Mouse (Mus musculus): ENCODE results near the gene Pacsin1. TPM values are rescaled to one million over a fixed set of nuclear protein-coding genes. Genes with fewer than 3 reads are reported as not detected.
A peak's percentile ranks its signal among the peaks of the same experiment; 100 is the strongest.

The Pacsin1 gene
- polyA plus RNA-seq, 1 experiment from 2014 or later, result 4.7 TPM

DNA sequence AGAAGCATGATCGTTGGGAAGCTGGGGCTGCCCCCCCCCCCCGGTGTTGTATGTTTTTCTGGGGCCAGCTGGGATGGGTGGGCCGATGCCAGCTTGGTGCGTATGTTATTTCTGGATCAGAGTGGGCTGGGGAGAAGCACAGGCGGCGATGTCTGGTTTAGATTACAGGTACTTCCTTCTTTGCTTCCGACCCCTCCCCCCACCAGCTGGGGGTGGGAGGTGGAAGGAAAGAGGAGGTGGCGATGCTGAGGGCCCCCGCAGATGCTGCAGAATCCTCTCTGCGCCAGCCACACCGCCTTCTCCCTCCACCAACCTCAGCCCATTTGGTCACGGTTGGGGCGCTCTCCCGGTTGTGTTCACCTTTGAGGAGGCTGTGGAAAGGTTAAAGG, 696 bp downstream of the Pacsin1 start:
- Histone ChIP-seq H3K27me3 (ENCODE audit: control insufficient read depth, insufficient read depth, low read length) (peaks cover 21% of the 10 kb centered on the region), H3K36me3 (ENCODE audit: control insufficient read depth, insufficient read depth, low read length) (no peaks in the 10 kb centered on the region), H3K9me3 (ENCODE audit: control insufficient read depth, low read length) (no peaks in the 10 kb centered on the region), H3K9ac (ENCODE audit: low read length) (peak overlapping the region; percentile 60; the same call in 1 of the 2 replicates), H3K27ac (ENCODE audit: low read depth, low read length) (no peak overlapping the region), H3K4me2 (ENCODE audit: low read depth, low read length, severe bottlenecking) (peak overlapping the region; percentile 92), H3K4me3 (ENCODE audit: low read depth, low read length) (peak overlapping the region; percentile 45), H3K4me1 (replicated peaks; ENCODE audit: control insufficient read depth, insufficient read depth, low read length) (peaks cover 6% of the 10 kb centered on the region)
- ATAC-seq (replicated peaks; ENCODE audit: low FRiP score), result no peak
- 2% methylated on average over 14 of the region's 14 CpGs for WGBS
- DNase-seq (ENCODE audit: low spot score), result no peak

DNA sequence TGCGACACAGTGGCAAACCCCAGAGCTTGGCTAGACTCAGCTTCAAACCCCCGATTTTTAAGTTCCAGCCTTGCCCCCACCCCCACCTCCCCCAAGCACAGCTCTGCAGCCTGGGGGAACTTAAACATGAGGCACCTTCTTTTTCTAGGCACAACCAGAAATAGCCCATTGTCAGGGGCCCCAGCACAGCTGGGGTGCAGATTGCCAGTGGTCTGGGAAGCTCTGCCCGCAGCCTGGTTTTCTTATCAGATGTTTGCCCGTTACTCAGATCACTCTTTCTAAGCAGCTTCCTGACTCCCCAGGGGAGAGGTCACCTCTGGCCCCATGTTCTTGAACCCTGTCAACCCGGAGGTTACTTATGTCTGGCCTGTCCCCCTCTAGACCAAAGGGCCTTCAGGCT, 1.1 kb downstream of the Pacsin1 start:
- Histone ChIP-seq H3K36me3 (ENCODE audit: control insufficient read depth, insufficient read depth, low read length) (no peaks in the 10 kb centered on the region), H3K9me3 (ENCODE audit: control insufficient read depth, low read length) (no peaks in the 10 kb centered on the region), H3K4me1 (replicated peaks; ENCODE audit: control insufficient read depth, insufficient read depth, low read length) (peaks cover 6% of the 10 kb centered on the region), H3K27me3 (ENCODE audit: control insufficient read depth, insufficient read depth, low read length) (peaks cover 21% of the 10 kb centered on the region), H3K4me2 (ENCODE audit: low read depth, low read length, severe bottlenecking) (peak overlapping the region; percentile 92; the same call in 1 of the 2 replicates), H3K4me3 (ENCODE audit: low read depth, low read length) (no peak overlapping the region), H3K27ac (ENCODE audit: low read depth, low read length) (no peak overlapping the region), H3K9ac (ENCODE audit: low read length) (no peak overlapping the region)
- no peak for ATAC-seq (replicated peaks; ENCODE audit: low FRiP score)
- no peak for DNase-seq (ENCODE audit: low spot score)
- 26% methylated on average over 5 of the region's 5 CpGs for WGBS

DNA sequence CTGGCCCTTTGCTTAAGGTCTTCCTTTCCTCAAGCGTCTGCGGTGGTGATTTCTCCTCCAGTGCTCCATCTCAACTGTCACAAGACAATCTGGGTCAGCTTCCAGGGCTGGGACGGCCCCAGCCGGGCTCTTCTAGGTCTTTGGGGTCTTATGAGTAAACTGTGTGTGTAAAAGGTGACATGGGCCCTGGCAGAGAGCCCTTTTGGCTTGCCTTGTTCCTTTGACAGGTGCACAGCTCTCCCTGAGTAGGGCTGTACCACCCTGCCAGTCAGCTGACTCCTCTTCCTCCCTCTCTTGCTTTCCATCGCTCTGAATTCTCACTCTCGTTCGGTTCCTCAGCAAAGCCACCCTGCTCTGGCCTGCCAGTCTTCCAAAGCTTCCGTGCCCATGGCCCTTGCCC, 1.8 kb downstream of the Pacsin1 start:
- WGBS, result 80% methylated on average over 8 of the region's 8 CpGs
- ATAC-seq (replicated peaks; ENCODE audit: low FRiP score), result no peak
- no peak for DNase-seq (ENCODE audit: low spot score)

DNA sequence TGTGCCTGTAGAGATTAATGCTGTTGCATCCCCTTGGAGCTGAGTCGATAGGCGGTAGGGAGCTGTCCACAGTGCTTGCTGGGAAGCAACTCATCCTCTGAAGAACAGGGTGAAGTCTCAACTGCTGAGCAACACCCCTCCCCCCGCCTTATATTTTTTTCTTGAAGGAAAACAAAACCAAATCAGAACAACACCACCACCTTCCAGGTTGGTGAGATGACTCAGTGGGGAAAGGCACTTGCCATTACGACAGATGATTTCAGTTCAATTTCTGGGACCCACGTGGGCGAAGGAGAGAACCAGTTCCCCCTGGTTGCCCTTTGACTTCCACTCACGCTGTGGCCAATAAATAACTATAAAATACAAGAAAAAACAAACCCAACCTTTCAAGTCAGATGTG, 3.5 kb downstream of the Pacsin1 start:
- H3K4me3 ChIP-seq (ENCODE audit: low read depth, low read length), result no peak overlapping the region
- no peak for ATAC-seq (replicated peaks; ENCODE audit: low FRiP score)
- H3K4me2 ChIP-seq (ENCODE audit: low read depth, low read length, severe bottlenecking), result no peak overlapping the region
- no peak overlapping the region for H3K27ac ChIP-seq (ENCODE audit: low read depth, low read length)
- H3K9me3 ChIP-seq (ENCODE audit: control insufficient read depth, low read length), result no peaks in the 10 kb centered on the region
- no peak for DNase-seq (ENCODE audit: low spot score)
- WGBS, result 79% methylated on average over 7 of the region's 7 CpGs
- H3K9ac ChIP-seq (ENCODE audit: low read length), result no peak overlapping the region
- H3K36me3 ChIP-seq (ENCODE audit: control insufficient read depth, insufficient read depth, low read length), result no peaks in the 10 kb centered on the region
- peaks cover 6% of the 10 kb centered on the region for H3K4me1 ChIP-seq (replicated peaks; ENCODE audit: control insufficient read depth, insufficient read depth, low read length)
- peaks cover 21% of the 10 kb centered on the region for H3K27me3 ChIP-seq (ENCODE audit: control insufficient read depth, insufficient read depth, low read length)

More for the DNA sequence above, 1.8 kb downstream of the Pacsin1 start:
- Histone ChIP-seq H3K4me2 (ENCODE audit: low read depth, low read length, severe bottlenecking) (no peak overlapping the region), H3K36me3 (ENCODE audit: control insufficient read depth, insufficient read depth, low read length) (no peaks in the 10 kb centered on the region), H3K27me3 (ENCODE audit: control insufficient read depth, insufficient read depth, low read length) (peaks cover 21% of the 10 kb centered on the region), H3K9me3 (ENCODE audit: control insufficient read depth, low read length) (no peaks in the 10 kb centered on the region), H3K9ac (ENCODE audit: low read length) (no peak overlapping the region), H3K4me3 (ENCODE audit: low read depth, low read length) (no peak overlapping the region), H3K27ac (ENCODE audit: low read depth, low read length) (no peak overlapping the region), H3K4me1 (replicated peaks; ENCODE audit: control insufficient read depth, insufficient read depth, low read length) (peaks cover 6% of the 10 kb centered on the region)

DNA sequence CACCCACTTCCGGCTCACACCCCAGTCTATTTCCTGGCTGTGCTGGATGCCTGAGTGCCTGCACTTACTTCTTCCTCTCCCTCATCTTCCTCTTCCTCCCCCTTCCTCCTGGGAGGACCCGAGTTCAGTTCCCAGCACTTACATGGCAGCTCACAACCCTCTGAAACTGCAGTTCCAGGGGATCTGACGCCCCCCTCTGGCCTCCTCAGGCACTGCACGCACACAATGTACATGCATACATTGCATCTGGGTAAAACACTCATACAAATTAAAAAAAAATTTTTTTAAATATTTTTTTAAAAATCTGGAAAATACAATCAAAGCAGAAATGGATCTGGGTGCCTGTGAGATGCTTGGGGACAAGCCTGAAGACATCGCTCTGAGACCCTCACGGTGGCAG, 16.4 kb downstream of the Pacsin1 start:
- Histone ChIP-seq H3K27me3 (ENCODE audit: control insufficient read depth, insufficient read depth, low read length) (no peaks in the 10 kb centered on the region), H3K4me2 (ENCODE audit: low read depth, low read length, severe bottlenecking) (no peak overlapping the region), H3K9ac (ENCODE audit: low read length) (no peak overlapping the region), H3K27ac (ENCODE audit: low read depth, low read length) (no peak overlapping the region), H3K36me3 (ENCODE audit: control insufficient read depth, insufficient read depth, low read length) (no peaks in the 10 kb centered on the region), H3K4me3 (ENCODE audit: low read depth, low read length) (no peak overlapping the region), H3K4me1 (replicated peaks; ENCODE audit: control insufficient read depth, insufficient read depth, low read length) (no peaks in the 10 kb centered on the region), H3K9me3 (ENCODE audit: control insufficient read depth, low read length) (no peaks in the 10 kb centered on the region)
- 83% methylated on average over 6 of the region's 6 CpGs for WGBS
- no peak for ATAC-seq (replicated peaks; ENCODE audit: low FRiP score)
- no peak for DNase-seq (ENCODE audit: low spot score)

DNA sequence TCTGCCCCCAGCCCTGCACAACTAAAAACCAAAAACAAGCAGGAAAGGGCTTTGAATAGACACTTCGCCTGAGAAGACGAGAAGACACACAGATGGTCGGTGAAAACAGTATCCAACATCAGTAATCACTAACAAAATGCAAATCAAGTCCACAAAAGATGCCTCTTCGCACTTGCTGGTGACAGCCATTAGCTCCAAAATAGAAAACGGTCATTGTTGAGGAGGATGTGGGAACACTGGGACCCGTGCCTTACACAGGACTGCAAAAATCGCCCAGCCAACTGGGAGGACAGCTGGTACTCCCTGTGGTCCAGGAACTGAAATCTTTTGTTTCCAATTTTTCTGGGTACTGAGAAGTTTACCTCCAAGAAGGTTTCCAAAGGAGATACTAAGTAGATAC, 18.6 kb downstream of the Pacsin1 start:
- Histone ChIP-seq H3K4me1 (replicated peaks; ENCODE audit: control insufficient read depth, insufficient read depth, low read length) (peaks cover 2% of the 10 kb centered on the region; the same call in 1 of the 2 replicates), H3K9ac (ENCODE audit: low read length) (no peak overlapping the region), H3K9me3 (ENCODE audit: control insufficient read depth, low read length) (no peaks in the 10 kb centered on the region), H3K27ac (ENCODE audit: low read depth, low read length) (no peak overlapping the region), H3K4me2 (ENCODE audit: low read depth, low read length, severe bottlenecking) (no peak overlapping the region), H3K36me3 (ENCODE audit: control insufficient read depth, insufficient read depth, low read length) (no peaks in the 10 kb centered on the region), H3K4me3 (ENCODE audit: low read depth, low read length) (no peak overlapping the region), H3K27me3 (ENCODE audit: control insufficient read depth, insufficient read depth, low read length) (no peaks in the 10 kb centered on the region)
- no peak for DNase-seq (ENCODE audit: low spot score)
- ATAC-seq (replicated peaks; ENCODE audit: low FRiP score), result no peak
- 87% methylated on average over 7 of the region's 7 CpGs for WGBS

DNA sequence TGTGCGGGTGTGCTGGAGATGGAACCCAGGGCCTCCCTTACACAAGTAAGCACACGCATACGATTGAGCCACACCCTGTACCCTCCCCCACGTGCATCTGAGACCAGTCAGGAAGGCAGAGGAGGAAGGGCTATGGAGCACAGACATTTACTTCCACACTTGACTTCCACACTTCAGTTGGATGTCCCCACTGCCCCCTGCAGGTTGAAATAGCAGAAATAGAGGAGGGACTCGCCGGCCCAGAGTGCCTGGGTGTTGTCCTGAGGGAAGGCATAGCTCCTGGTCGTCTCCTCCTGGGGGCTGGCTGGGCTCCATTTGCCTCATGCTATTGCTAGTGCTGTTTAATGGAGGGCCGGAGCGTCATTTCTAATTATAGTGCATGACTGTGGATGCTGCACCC, 20.1 kb downstream of the Pacsin1 start:
- 71% methylated on average over 9 of the region's 9 CpGs for WGBS
- H3K9ac ChIP-seq (ENCODE audit: low read length), result no peak overlapping the region
- no peak overlapping the region for H3K27ac ChIP-seq (ENCODE audit: low read depth, low read length)
- H3K9me3 ChIP-seq (ENCODE audit: control insufficient read depth, low read length), result no peaks in the 10 kb centered on the region
- H3K36me3 ChIP-seq (ENCODE audit: control insufficient read depth, insufficient read depth, low read length), result no peaks in the 10 kb centered on the region
- peaks cover 8% of the 10 kb centered on the region; the same call in 1 of the 2 replicates for H3K4me1 ChIP-seq (replicated peaks; ENCODE audit: control insufficient read depth, insufficient read depth, low read length)
- no peak overlapping the region for H3K4me2 ChIP-seq (ENCODE audit: low read depth, low read length, severe bottlenecking)
- ATAC-seq (replicated peaks; ENCODE audit: low FRiP score) (no peak), DNase-seq (ENCODE audit: low spot score) (no peak)
- no peaks in the 10 kb centered on the region for H3K27me3 ChIP-seq (ENCODE audit: control insufficient read depth, insufficient read depth, low read length)
- H3K4me3 ChIP-seq (ENCODE audit: low read depth, low read length), result no peak overlapping the region

DNA sequence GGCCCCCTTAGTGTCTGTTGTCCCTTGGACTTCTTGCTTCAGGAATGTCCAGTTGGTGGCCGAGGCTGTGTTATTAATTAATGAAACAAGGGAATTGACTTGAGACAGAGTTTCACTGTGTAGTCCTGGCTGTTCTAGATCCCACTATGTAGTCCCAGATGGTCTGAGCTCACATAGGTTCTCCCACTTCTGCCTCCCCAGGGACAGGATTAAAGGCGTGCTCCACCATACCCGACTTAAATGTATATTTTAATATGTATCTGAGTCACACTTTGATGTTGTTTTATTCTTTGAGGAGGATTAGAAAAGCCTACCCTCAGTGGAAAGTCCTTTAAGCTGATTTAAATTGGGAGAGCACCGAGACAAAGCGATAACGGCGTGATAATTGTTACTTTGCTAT, 21.0 kb downstream of the Pacsin1 start:
- no peak for ATAC-seq (replicated peaks; ENCODE audit: low FRiP score)
- WGBS, result 69% methylated on average over 7 of the region's 7 CpGs

DNA sequence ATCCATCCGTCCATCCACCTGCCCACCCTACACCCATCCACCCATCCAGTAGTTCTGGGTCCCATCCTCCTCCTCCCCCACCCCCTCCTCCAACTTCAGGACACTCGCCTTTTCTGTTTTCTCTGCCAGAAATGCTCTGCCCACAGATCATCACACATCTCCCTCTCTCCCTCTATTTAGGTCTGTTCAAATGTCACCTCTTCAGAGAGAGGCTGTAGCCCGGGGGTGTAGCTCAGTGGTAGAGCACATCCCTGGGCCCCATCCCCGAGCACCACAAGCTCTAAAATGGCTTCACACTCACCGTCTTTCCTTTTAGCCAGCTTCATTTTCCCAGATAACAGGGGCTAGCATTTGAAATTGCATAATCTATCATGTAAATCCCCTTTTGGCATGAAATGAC, 22.4 kb downstream of the Pacsin1 start:
- Histone ChIP-seq H3K9me3 (ENCODE audit: control insufficient read depth, low read length) (no peaks in the 10 kb centered on the region), H3K27me3 (ENCODE audit: control insufficient read depth, insufficient read depth, low read length) (no peaks in the 10 kb centered on the region), H3K36me3 (ENCODE audit: control insufficient read depth, insufficient read depth, low read length) (no peaks in the 10 kb centered on the region), H3K4me2 (ENCODE audit: low read depth, low read length, severe bottlenecking) (no peak overlapping the region), H3K9ac (ENCODE audit: low read length) (no peak overlapping the region), H3K4me3 (ENCODE audit: low read depth, low read length) (no peak overlapping the region), H3K27ac (ENCODE audit: low read depth, low read length) (no peak overlapping the region), H3K4me1 (replicated peaks; ENCODE audit: control insufficient read depth, insufficient read depth, low read length) (peaks cover 8% of the 10 kb centered on the region; the same call in 1 of the 2 replicates)
- WGBS, result 89% methylated on average over 5 of the region's 5 CpGs
- no peak for ATAC-seq (replicated peaks; ENCODE audit: low FRiP score)
- DNase-seq (ENCODE audit: low spot score), result no peak

More for the DNA sequence above, 21.0 kb downstream of the Pacsin1 start:
- H3K36me3 ChIP-seq (ENCODE audit: control insufficient read depth, insufficient read depth, low read length), result no peaks in the 10 kb centered on the region
- H3K9ac ChIP-seq (ENCODE audit: low read length), result no peak overlapping the region
- DNase-seq (ENCODE audit: low spot score), result no peak
- H3K27ac ChIP-seq (ENCODE audit: low read depth, low read length), result no peak overlapping the region
- peaks cover 8% of the 10 kb centered on the region; the same call in 1 of the 2 replicates for H3K4me1 ChIP-seq (replicated peaks; ENCODE audit: control insufficient read depth, insufficient read depth, low read length)
- H3K4me2 ChIP-seq (ENCODE audit: low read depth, low read length, severe bottlenecking), result no peak overlapping the region
- no peaks in the 10 kb centered on the region for H3K27me3 ChIP-seq (ENCODE audit: control insufficient read depth, insufficient read depth, low read length)
- no peaks in the 10 kb centered on the region for H3K9me3 ChIP-seq (ENCODE audit: control insufficient read depth, low read length)
- H3K4me3 ChIP-seq (ENCODE audit: low read depth, low read length), result no peak overlapping the region

Data from forebrain, embryonic 11.5 days (tissue).